Mouse (Mus musculus) urinary bladder, postnatal 36 days (tissue): ENCODE data around the gene Rb1.

Experiments
- DNase-seq, 2 experiments: peaks; one replicate each; pipeline ENCODE4 v3.0.0; 2022; ENCODE audit warnings: low spot score in 2 of 2, mixed read lengths in 1 of 2

Rb1 gene

GRCm38 (mm10) chr14:73148125-73148524, 177.5 kb downstream of the Rb1 start:
- no peak for DNase-seq

DNA sequence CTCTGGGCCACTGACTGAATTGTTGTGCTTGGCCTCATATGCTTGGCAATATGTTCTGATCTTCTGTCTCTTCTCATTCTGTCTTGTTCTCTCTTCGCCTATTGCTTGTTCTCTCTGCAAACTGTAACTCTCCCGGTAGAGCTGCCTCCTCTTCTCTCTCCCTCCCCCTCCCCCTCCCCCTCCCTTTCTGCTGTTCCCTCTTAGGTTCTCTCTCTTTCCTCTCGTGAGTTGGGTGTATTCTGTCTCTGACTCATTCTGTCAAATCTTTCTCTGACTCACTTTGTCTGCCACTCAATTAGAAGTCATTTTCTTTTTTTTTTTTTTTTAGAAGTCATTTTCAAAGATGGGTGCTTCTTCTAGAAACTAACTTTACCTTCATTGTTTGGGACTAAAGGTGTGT, 178.9 kb downstream of the Rb1 start:
- DNase-seq, result no peak

GRCm38 (mm10) chr14:73145531-73145930, 180.1 kb downstream of the Rb1 start:
- DNase-seq, result no peak

GRCm38 (mm10) chr14:73143710-73144420, 181.8 kb downstream of the Rb1 start:
- no peak for DNase-seq

GRCm38 (mm10) chr14:73142896-73143709, 182.5 kb downstream of the Rb1 start:
- peak; percentile 77 to 78 for DNase-seq

GRCm38 (mm10) chr14:73142421-73142895, 183.2 kb downstream of the Rb1 start:
- peak in 1 of 2 experiments; percentile 36 for DNase-seq

GRCm38 (mm10) chr14:73141800-73142199, 183.8 kb downstream of the Rb1 start:
- DNase-seq, result no peak

DNA sequence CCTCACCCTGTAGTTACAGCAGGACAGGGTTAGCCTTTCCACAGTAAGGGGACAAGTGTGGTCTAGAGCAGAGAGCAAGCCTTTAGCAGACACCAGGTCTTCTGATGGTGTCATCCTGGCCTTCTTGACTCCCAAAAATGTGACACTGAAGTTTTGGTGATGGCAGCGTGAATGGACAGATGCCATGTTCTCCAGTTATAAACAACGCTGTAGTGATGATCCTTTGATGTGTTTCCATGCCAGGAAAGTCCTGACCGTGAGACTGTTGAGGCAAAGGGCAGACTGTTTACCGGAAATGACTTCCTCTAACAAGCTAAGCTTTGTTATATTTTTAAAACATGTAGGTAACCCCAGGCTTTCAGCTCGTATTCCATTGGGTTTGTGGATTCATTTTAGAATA, 185.8 kb downstream of the Rb1 start:
- DNase-seq, result no peak

- DNase-seq, result no peak
Measured at GRCm38 (mm10) chr14:73138483-73138882, 187.1 kb downstream of the Rb1 start.

GRCm38 (mm10) chr14:73137234-73137633, 188.4 kb downstream of the Rb1 start:
- no peak for DNase-seq
